In genomic region chr1:160211597-160212122, GRCm38 (mm10) we compare ENCODE assay signal across 8 mouse cellular contexts. TPM values are rescaled to one million over a fixed set of nuclear protein-coding genes. Genes with fewer than 3 reads are reported as not detected.
DNase-seq lines count a peak whose midpoint lies in the region; ATAC-seq and TF ChIP-seq lines count a peak whose summit lies in the region.

No protein-coding gene starts in this region.

- H3K4me2 ChIP-seq in neural tube, embryonic 11.5 days (ENCODE audit: low read depth), result peak overlapping the region; percentile 69
- H3K4me2 ChIP-seq in forebrain, embryonic 12.5 days, result peak overlapping the region; percentile 71
- peak overlapping the region; percentile 64 for H3K4me2 ChIP-seq in stomach, embryonic 15.5 days

- ATAC-seq in neural tube, embryonic 11.5 days (ENCODE audit: insufficient read depth, low FRiP score, low TSS enrichment), result no peak
- no peak for ATAC-seq in forebrain, embryonic 12.5 days (ENCODE audit: low FRiP score)
- ATAC-seq in stomach, embryonic 15.5 days (ENCODE audit: insufficient read depth, low FRiP score, low read depth), result no peak

- no peak for TF ChIP-seq POLR2A in liver, adult 2 months (IDR thresholded peaks at IDR 0.05; ENCODE audit: extremely low read depth, insufficient read depth, low read length)

- peak overlapping the region; percentile 89 for H3K4me3 ChIP-seq in neural tube, embryonic 11.5 days (ENCODE audit: low read depth, low read length)
- H3K4me3 ChIP-seq in forebrain, embryonic 12.5 days (replicated peaks), result peak overlapping the region; percentile 90
- peak overlapping the region; percentile 86 for H3K4me3 ChIP-seq in liver, adult 2 months (ENCODE audit: insufficient read depth, low read depth, low read length)
- H3K4me3 ChIP-seq in stomach, embryonic 15.5 days (replicated peaks), result peak overlapping the region; percentile 83

- DNase-seq in neural tube, embryonic 11.5 days (ENCODE audit: low spot score), result no peak
- DNase-seq in neural tube, embryonic 10.5 days (ENCODE audit: extremely low spot score, low spot score), result no peak
- peak; percentile 40 for DNase-seq in liver, adult 2 months (ENCODE audit: extremely low read depth, low read depth, low spot score)
- DNase-seq in urinary bladder, postnatal 36 days (ENCODE audit: low spot score in 2 of 2), result no peak
- DNase-seq in right cerebral cortex, postnatal 4 days, result no peak
- DNase-seq in thymus, postnatal 25 days, result no peak

- H3K27ac ChIP-seq in neural tube, embryonic 11.5 days (ENCODE audit: low read depth, low read length), result 0 out of 2 replicates have a peak overlapping the region, but pooled peaks have one; percentile 98
- H3K27ac ChIP-seq in forebrain, embryonic 12.5 days, result peak overlapping the region; percentile 99
- no peak overlapping the region; the same call in 1 of the 2 replicates for H3K27ac ChIP-seq in liver, adult 2 months (replicated peaks; ENCODE audit: insufficient read depth, low read depth, low read length)
- peak overlapping the region; percentile 99 for H3K27ac ChIP-seq in stomach, embryonic 15.5 days

- no peaks in the 10 kb centered on the region for H3K9me3 ChIP-seq in neural tube, embryonic 11.5 days (ENCODE audit: control insufficient read depth, low read length)
- no peaks in the 10 kb centered on the region for H3K9me3 ChIP-seq in forebrain, embryonic 12.5 days
- no peaks in the 10 kb centered on the region for H3K9me3 ChIP-seq in stomach, embryonic 15.5 days

- no peaks in the 10 kb centered on the region; the same call in 1 of the 2 replicates for H3K36me3 ChIP-seq in neural tube, embryonic 11.5 days (ENCODE audit: control insufficient read depth, insufficient read depth, low read length)
- peaks cover 13% of the 10 kb centered on the region for H3K36me3 ChIP-seq in forebrain, embryonic 12.5 days (replicated peaks)
- peaks cover 13% of the 10 kb centered on the region for H3K36me3 ChIP-seq in liver, adult 2 months (ENCODE audit: control insufficient read depth, insufficient read depth, low read length)
- 0 out of 2 replicates have a peak, but pooled peaks cover 5% of the 10 kb centered on the region for H3K36me3 ChIP-seq in stomach, embryonic 15.5 days

- H3K79me2 ChIP-seq in liver, adult 2 months (ENCODE audit: control insufficient read depth, insufficient read depth, low read length), result peaks cover 15% of the 10 kb centered on the region; the same call in 1 of the 2 replicates

- 2% methylated on average over 8 of the region's 8 CpGs for WGBS in neural tube, embryonic 11.5 days
- WGBS in forebrain, embryonic 12.5 days, result 3% methylated on average over 8 of the region's 8 CpGs
- WGBS in liver, adult 2 months, result 2% methylated on average over 8 of the region's 8 CpGs
- under 1% methylated on average over 8 of the region's 8 CpGs for WGBS in stomach, embryonic 15.5 days

- peak overlapping the region; percentile 94 for H3K9ac ChIP-seq in neural tube, embryonic 11.5 days (ENCODE audit: low read length)
- H3K9ac ChIP-seq in forebrain, embryonic 12.5 days, result peak overlapping the region; percentile 96
- no peak overlapping the region; the same call in 1 of the 2 replicates for H3K9ac ChIP-seq in liver, adult 2 months (ENCODE audit: low read depth, low read length)
- H3K9ac ChIP-seq in stomach, embryonic 15.5 days, result peak overlapping the region; percentile 69; the same call in 1 of the 2 replicates

- no peak for TF ChIP-seq CTCF in liver, adult 2 months (IDR thresholded peaks at IDR 0.05; ENCODE audit: low read depth, low read length)

- no peaks in the 10 kb centered on the region for H3K27me3 ChIP-seq in neural tube, embryonic 11.5 days (ENCODE audit: control insufficient read depth, insufficient read depth, low read length)
- no peaks in the 10 kb centered on the region for H3K27me3 ChIP-seq in forebrain, embryonic 12.5 days
- no peaks in the 10 kb centered on the region for H3K27me3 ChIP-seq in liver, adult 2 months (ENCODE audit: control insufficient read depth, insufficient read depth, low read length)
- H3K27me3 ChIP-seq in stomach, embryonic 15.5 days (replicated peaks), result no peaks in the 10 kb centered on the region

- peaks cover 16% of the 10 kb centered on the region for H3K4me1 ChIP-seq in neural tube, embryonic 11.5 days (ENCODE audit: control insufficient read depth, insufficient read depth, low read length)
- H3K4me1 ChIP-seq in forebrain, embryonic 12.5 days, result peaks cover 22% of the 10 kb centered on the region
- peaks cover 6% of the 10 kb centered on the region for H3K4me1 ChIP-seq in liver, adult 2 months (ENCODE audit: control insufficient read depth, insufficient read depth, low read length)
- H3K4me1 ChIP-seq in stomach, embryonic 15.5 days, result peaks cover 7% of the 10 kb centered on the region

RNA-seq across cellular contexts. Expression of gene Cacybp, which starts 1.0 kb away (rescaled TPM):
- polyA plus RNA-seq in neural tube, embryonic 11.5 days (2014; fragmentation: Nextera tagmentation; extraction: Ambion mirVana), result 295 and 310 TPM in 2 replicates
- polyA plus RNA-seq in forebrain, embryonic 12.5 days (2016; fragmentation: Nextera tagmentation; extraction: Ambion mirVana), result 296 and 305 TPM in 2 replicates
- 20.2 and 26.7 TPM in 2 replicates for total RNA-seq in liver, adult 2 months (2014; rRNA removed)
- polyA plus RNA-seq in liver, adult 2 months (2012; rRNA removed), result 5.8 and 8.1 TPM in 2 replicates
- 196 and 234 TPM in 2 replicates for polyA plus RNA-seq in stomach, embryonic 15.5 days (2015; fragmentation: Nextera tagmentation; extraction: Ambion mirVana)

RNA-seq across cellular contexts. Expression of gene Mrps14, which starts 16.6 kb away (rescaled TPM):
- polyA plus RNA-seq in neural tube, embryonic 11.5 days (2014; fragmentation: Nextera tagmentation; extraction: Ambion mirVana), result 193 and 213 TPM in 2 replicates
- polyA plus RNA-seq in forebrain, embryonic 12.5 days (2016; fragmentation: Nextera tagmentation; extraction: Ambion mirVana), result 240 and 244 TPM in 2 replicates
- total RNA-seq in liver, adult 2 months (2014; rRNA removed), result 26.3 and 32.9 TPM in 2 replicates
- polyA plus RNA-seq in liver, adult 2 months (2012; rRNA removed), result 19.6 and 22.4 TPM in 2 replicates
- polyA plus RNA-seq in stomach, embryonic 15.5 days (2015; fragmentation: Nextera tagmentation; extraction: Ambion mirVana), result 296 and 299 TPM in 2 replicates

RNA-seq across cellular contexts. Expression of gene Tnn, which starts 58.3 kb away (rescaled TPM):
- polyA plus RNA-seq in neural tube, embryonic 11.5 days (2014; fragmentation: Nextera tagmentation; extraction: Ambion mirVana), result 0.04 and 0.08 TPM in 2 replicates
- 0.03 and 0.11 TPM in 2 replicates for polyA plus RNA-seq in forebrain, embryonic 12.5 days (2016; fragmentation: Nextera tagmentation; extraction: Ambion mirVana)
- total RNA-seq in liver, adult 2 months (2014; rRNA removed), result 0.07 TPM in 1 of 2 replicates, not detected in the other
- not detected in 2 replicates for polyA plus RNA-seq in liver, adult 2 months (2012; rRNA removed)
- polyA plus RNA-seq in stomach, embryonic 15.5 days (2015; fragmentation: Nextera tagmentation; extraction: Ambion mirVana), result 11.3 and 11.6 TPM in 2 replicates

Comparison
In these comparisons a context has a peak if more than half of its experiments do, and no peak if none do; other contexts are left out.
1. RNA of gene Cacybp, which starts 1.0 kb away (polyA plus RNA-seq): 296 to 305 TPM in forebrain, embryonic 12.5 days, 295 to 310 TPM in neural tube, embryonic 11.5 days and 196 to 234 TPM in stomach, embryonic 15.5 days; 5.8 to 8.1 TPM in liver, adult 2 months; every median in the first group is over 10 times any median in the second.
2. RNA of gene Tnn, which starts 58.3 kb away (polyA plus RNA-seq): 11.3 to 11.6 TPM in stomach, embryonic 15.5 days; 0.03 to 0.11 TPM in forebrain, embryonic 12.5 days, 0.04 to 0.08 TPM in neural tube, embryonic 11.5 days and not detected in liver, adult 2 months; every median in the first group is over 10 times any median in the second.
3. Peak in every context shown above with its lines, with median percentiles within 50 percentile points of each other: H3K4me2 ChIP-seq and H3K4me3 ChIP-seq.